Mouse (Mus musculus): ENCODE results near the gene Myh15. TPM values are rescaled to one million over a fixed set of nuclear protein-coding genes. Genes with fewer than 3 reads are reported as not detected.

Myh15 gene
- polyA plus RNA-seq, 1 experiment from 2014 or later = 0.03 TPM

DNA sequence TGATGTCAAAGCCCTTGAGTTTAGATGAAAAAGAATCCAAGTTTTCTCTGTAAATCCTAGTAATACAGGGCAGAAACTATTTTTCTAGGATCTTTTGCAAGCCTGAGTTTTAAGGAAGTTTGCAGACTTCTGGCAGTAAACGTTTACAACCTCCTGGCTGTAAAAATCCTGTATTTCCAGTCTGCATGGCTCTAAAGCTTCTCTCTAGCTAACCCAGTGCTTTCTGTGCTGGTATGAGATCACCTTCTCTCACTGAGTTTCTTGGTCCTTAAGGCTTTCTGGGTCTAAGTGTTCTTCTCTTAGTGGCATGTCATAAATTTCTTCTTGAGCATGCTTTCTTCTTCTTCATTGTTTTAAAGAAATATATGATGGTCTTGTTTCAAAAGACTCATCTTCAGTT, 70.7 kb downstream of the Myh15 start:
- Histone ChIP-seq H3K36me3 (ENCODE audit: control insufficient read depth, insufficient read depth, low read length) (no peaks in the 10 kb centered on the region), H3K9me3 (ENCODE audit: control insufficient read depth, low read length) (no peaks in the 10 kb centered on the region), H3K27me3 (replicated peaks; ENCODE audit: control insufficient read depth, insufficient read depth, low read length) (no peaks in the 10 kb centered on the region), H3K4me2 (ENCODE audit: low read depth, low read length) (no peak overlapping the region), H3K4me3 (ENCODE audit: low read depth, low read length) (no peak overlapping the region), H3K9ac (ENCODE audit: low read depth, low read length) (no peak overlapping the region), H3K4me1 (ENCODE audit: control insufficient read depth, insufficient read depth, low read length) (no peaks in the 10 kb centered on the region), H3K27ac (replicated peaks; ENCODE audit: low read depth, low read length) (no peak overlapping the region)
- 66% methylated on average over 1 of the region's 1 CpGs for WGBS
- no peak for ATAC-seq (ENCODE audit: low read depth)
- DNase-seq (ENCODE audit: low spot score) = no peak

- H3K9me3 ChIP-seq (ENCODE audit: control insufficient read depth, low read length) = no peaks in the 10 kb centered on the region
- H3K27me3 ChIP-seq (replicated peaks; ENCODE audit: control insufficient read depth, insufficient read depth, low read length) = no peaks in the 10 kb centered on the region
- no peaks in the 10 kb centered on the region for H3K36me3 ChIP-seq (ENCODE audit: control insufficient read depth, insufficient read depth, low read length)
- no peak for ATAC-seq (ENCODE audit: low read depth)
- H3K9ac ChIP-seq (ENCODE audit: low read depth, low read length) = no peak overlapping the region
- no peak for DNase-seq (ENCODE audit: low spot score)
- H3K4me1 ChIP-seq (ENCODE audit: control insufficient read depth, insufficient read depth, low read length) = no peaks in the 10 kb centered on the region
- no peak overlapping the region for H3K27ac ChIP-seq (replicated peaks; ENCODE audit: low read depth, low read length)
- WGBS = 70% methylated on average over 2 of the region's 2 CpGs
- no peak overlapping the region for H3K4me2 ChIP-seq (ENCODE audit: low read depth, low read length)
- H3K4me3 ChIP-seq (ENCODE audit: low read depth, low read length) = no peak overlapping the region
These were observed 98.9 kb downstream of the Myh15 start for GRCm38 (mm10) chr16:49156193-49156592.

DNA sequence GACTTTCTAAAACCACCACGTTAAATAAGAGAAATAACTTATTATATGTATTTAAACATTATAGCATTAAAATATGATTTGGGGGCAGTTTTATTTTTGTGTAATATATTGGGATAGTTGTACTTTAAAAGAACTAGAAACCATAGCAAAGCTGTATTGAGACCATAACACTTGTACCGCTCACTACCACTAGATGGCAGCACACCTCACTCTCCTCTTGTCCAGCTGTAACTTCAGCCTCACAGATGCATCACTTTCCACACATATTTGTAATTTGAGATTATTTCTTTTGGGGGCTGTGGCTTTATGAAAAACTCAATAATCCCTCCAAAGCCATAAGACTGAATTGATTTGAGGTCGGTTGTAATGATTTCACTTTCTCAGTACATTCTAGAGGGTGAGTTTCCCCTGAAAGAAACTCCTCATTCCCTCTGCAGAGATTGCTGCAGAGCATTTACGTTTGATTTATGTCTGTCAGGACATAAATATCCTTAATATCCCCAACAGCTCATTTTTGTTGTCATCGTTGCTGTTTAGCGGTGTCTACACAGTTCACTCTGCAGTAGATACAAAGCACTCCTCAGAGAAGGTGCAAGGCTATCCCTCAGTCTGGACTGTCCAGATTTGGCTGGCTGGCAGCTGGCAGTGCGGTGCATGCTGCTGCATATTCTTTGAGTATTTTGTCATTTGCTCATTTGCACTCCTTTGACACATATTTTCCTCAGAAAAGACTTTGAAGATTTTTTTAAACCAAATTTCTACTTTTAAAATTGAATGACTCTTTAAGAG, 107.3 kb downstream of the Myh15 start:
- 34% methylated on average over 7 of the region's 7 CpGs for WGBS
- no peak overlapping the region for H3K4me2 ChIP-seq (ENCODE audit: low read depth, low read length)
- H3K27me3 ChIP-seq (replicated peaks; ENCODE audit: control insufficient read depth, insufficient read depth, low read length) = no peaks in the 10 kb centered on the region
- peak; percentile 71 for DNase-seq (ENCODE audit: low spot score)
- no peak overlapping the region for H3K9ac ChIP-seq (ENCODE audit: low read depth, low read length)
- H3K27ac ChIP-seq (replicated peaks; ENCODE audit: low read depth, low read length) = no peak overlapping the region
- H3K36me3 ChIP-seq (ENCODE audit: control insufficient read depth, insufficient read depth, low read length) = no peaks in the 10 kb centered on the region
- no peaks in the 10 kb centered on the region for H3K9me3 ChIP-seq (ENCODE audit: control insufficient read depth, low read length)
- ATAC-seq (ENCODE audit: low read depth) = 0 out of 2 replicates have a peak, but pooled peaks have one; percentile 67
- no peak overlapping the region for H3K4me3 ChIP-seq (ENCODE audit: low read depth, low read length)
- H3K4me1 ChIP-seq (ENCODE audit: control insufficient read depth, insufficient read depth, low read length) = no peaks in the 10 kb centered on the region

- Histone ChIP-seq H3K4me1 (ENCODE audit: control insufficient read depth, insufficient read depth, low read length) (no peaks in the 10 kb centered on the region), H3K4me2 (ENCODE audit: low read depth, low read length) (no peak overlapping the region), H3K27ac (replicated peaks; ENCODE audit: low read depth, low read length) (no peak overlapping the region), H3K9ac (ENCODE audit: low read depth, low read length) (no peak overlapping the region), H3K9me3 (ENCODE audit: control insufficient read depth, low read length) (no peaks in the 10 kb centered on the region), H3K36me3 (ENCODE audit: control insufficient read depth, insufficient read depth, low read length) (no peaks in the 10 kb centered on the region), H3K4me3 (ENCODE audit: low read depth, low read length) (no peak overlapping the region), H3K27me3 (replicated peaks; ENCODE audit: control insufficient read depth, insufficient read depth, low read length) (no peaks in the 10 kb centered on the region)
- 78% methylated on average over 11 of the region's 11 CpGs for WGBS
- no peak for ATAC-seq (ENCODE audit: low read depth)
- no peak for DNase-seq (ENCODE audit: low spot score)
These were observed 108.4 kb downstream of the Myh15 start for GRCm38 (mm10) chr16:49165728-49166127.

DNA sequence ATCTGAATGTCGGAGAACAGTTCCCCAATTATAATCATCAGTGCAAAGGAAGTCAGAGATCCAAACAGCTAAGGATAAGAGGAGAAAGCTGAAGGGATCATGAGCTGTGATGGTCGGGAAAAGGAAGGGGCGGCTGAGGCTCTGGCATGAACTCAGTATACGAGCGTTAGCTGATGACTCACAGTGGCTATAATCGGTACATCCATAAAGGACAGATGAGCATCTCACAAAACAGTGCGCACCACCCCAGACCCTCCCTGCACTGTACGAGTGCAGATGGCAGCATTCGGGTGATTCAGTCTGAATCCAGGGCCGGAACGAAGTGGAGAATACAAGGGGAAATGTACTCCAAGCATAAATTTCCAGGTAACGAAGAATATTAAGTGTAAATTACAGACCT, 110.0 kb downstream of the Myh15 start:
- Histone ChIP-seq H3K36me3 (ENCODE audit: control insufficient read depth, insufficient read depth, low read length) (no peaks in the 10 kb centered on the region), H3K27me3 (replicated peaks; ENCODE audit: control insufficient read depth, insufficient read depth, low read length) (no peaks in the 10 kb centered on the region), H3K9me3 (ENCODE audit: control insufficient read depth, low read length) (no peaks in the 10 kb centered on the region), H3K9ac (ENCODE audit: low read depth, low read length) (no peak overlapping the region), H3K4me3 (ENCODE audit: low read depth, low read length) (no peak overlapping the region), H3K4me1 (ENCODE audit: control insufficient read depth, insufficient read depth, low read length) (no peaks in the 10 kb centered on the region), H3K27ac (replicated peaks; ENCODE audit: low read depth, low read length) (no peak overlapping the region), H3K4me2 (ENCODE audit: low read depth, low read length) (no peak overlapping the region)
- 82% methylated on average over 12 of the region's 12 CpGs for WGBS
- no peak for ATAC-seq (ENCODE audit: low read depth)
- no peak for DNase-seq (ENCODE audit: low spot score)

DNA sequence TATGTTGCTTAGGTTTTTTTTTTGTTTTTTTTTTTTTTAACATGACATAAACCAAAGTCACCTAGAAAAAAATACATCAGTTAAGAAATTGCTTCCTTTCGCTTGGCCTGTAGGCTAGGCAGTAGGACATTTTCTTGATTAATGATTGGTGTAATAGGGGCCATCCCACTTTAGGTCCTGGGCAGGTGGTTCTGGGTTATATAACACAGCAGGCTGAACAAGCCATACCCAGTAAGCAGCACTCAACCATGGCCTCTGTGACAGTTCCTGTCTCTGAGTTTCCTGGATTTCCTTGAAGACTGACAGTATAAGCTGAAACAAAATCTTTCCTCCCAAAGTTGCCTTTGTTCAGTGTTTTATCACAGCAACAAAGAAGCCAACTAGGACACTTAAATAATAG, 117.8 kb downstream of the Myh15 start:
- H3K9me3 ChIP-seq (ENCODE audit: control insufficient read depth, low read length) = no peaks in the 10 kb centered on the region
- DNase-seq (ENCODE audit: low spot score) (no peak), ATAC-seq (ENCODE audit: low read depth) (no peak)
- H3K4me3 ChIP-seq (ENCODE audit: low read depth, low read length) = no peak overlapping the region
- no peaks in the 10 kb centered on the region for H3K27me3 ChIP-seq (replicated peaks; ENCODE audit: control insufficient read depth, insufficient read depth, low read length)
- H3K36me3 ChIP-seq (ENCODE audit: control insufficient read depth, insufficient read depth, low read length) = no peaks in the 10 kb centered on the region
- no peaks in the 10 kb centered on the region for H3K4me1 ChIP-seq (ENCODE audit: control insufficient read depth, insufficient read depth, low read length)
- no peak overlapping the region for H3K27ac ChIP-seq (replicated peaks; ENCODE audit: low read depth, low read length)
- no peak overlapping the region for H3K9ac ChIP-seq (ENCODE audit: low read depth, low read length)
- 80% methylated on average over 1 of the region's 1 CpGs for WGBS
- H3K4me2 ChIP-seq (ENCODE audit: low read depth, low read length) = no peak overlapping the region

DNA sequence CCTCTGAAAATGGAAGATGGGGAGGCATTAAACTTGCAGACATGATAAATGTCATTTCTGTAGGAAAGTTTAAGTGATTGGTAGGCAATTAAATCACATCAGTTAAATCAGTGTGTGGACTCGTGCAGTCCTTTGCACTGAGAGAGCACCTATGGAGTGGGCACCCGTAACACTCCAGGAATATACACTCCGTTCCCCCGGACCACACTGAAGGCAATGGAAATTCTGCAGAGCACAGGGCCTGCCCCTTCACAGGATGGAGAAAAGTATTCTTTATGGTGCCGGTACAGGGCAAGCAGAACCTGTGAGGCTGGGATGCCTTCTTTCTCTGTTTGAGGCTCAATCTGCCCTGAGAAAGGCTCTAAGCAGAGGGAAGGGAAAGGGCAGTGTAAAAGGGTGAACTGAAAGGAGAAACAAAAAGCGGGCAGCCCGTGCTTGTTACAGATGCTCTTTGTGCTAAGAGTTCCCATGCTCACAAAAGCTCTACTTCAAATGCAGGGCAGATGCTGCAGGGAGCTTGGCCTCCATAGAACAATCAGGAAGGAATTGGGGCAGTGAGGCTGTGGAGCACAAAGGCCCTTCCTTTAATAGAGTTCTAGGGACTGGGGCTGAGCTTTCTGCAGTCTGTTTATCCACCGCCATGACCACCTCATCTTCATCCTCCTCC, 118.6 kb downstream of the Myh15 start:
- WGBS = 79% methylated on average over 8 of the region's 8 CpGs
- H3K27me3 ChIP-seq (replicated peaks; ENCODE audit: control insufficient read depth, insufficient read depth, low read length) = no peaks in the 10 kb centered on the region
- H3K9ac ChIP-seq (ENCODE audit: low read depth, low read length) = no peak overlapping the region
- H3K4me3 ChIP-seq (ENCODE audit: low read depth, low read length) = no peak overlapping the region
- H3K9me3 ChIP-seq (ENCODE audit: control insufficient read depth, low read length) = no peaks in the 10 kb centered on the region
- no peak for ATAC-seq (ENCODE audit: low read depth)
- no peak overlapping the region for H3K27ac ChIP-seq (replicated peaks; ENCODE audit: low read depth, low read length)
- no peaks in the 10 kb centered on the region for H3K36me3 ChIP-seq (ENCODE audit: control insufficient read depth, insufficient read depth, low read length)
- no peak for DNase-seq (ENCODE audit: low spot score)
- H3K4me1 ChIP-seq (ENCODE audit: control insufficient read depth, insufficient read depth, low read length) = no peaks in the 10 kb centered on the region
- no peak overlapping the region for H3K4me2 ChIP-seq (ENCODE audit: low read depth, low read length)

- no peaks in the 10 kb centered on the region for H3K36me3 ChIP-seq (ENCODE audit: control insufficient read depth, insufficient read depth, low read length)
- no peaks in the 10 kb centered on the region for H3K9me3 ChIP-seq (ENCODE audit: control insufficient read depth, low read length)
- no peaks in the 10 kb centered on the region for H3K27me3 ChIP-seq (replicated peaks; ENCODE audit: control insufficient read depth, insufficient read depth, low read length)
- H3K9ac ChIP-seq (ENCODE audit: low read depth, low read length) = no peak overlapping the region
- no peak overlapping the region for H3K4me3 ChIP-seq (ENCODE audit: low read depth, low read length)
- WGBS = 66% methylated on average over 2 of the region's 2 CpGs
- no peaks in the 10 kb centered on the region for H3K4me1 ChIP-seq (ENCODE audit: control insufficient read depth, insufficient read depth, low read length)
- no peak overlapping the region for H3K27ac ChIP-seq (replicated peaks; ENCODE audit: low read depth, low read length)
- DNase-seq (ENCODE audit: low spot score) (no peak), ATAC-seq (ENCODE audit: low read depth) (no peak)
- H3K4me2 ChIP-seq (ENCODE audit: low read depth, low read length) = no peak overlapping the region
These were observed 136.2 kb downstream of the Myh15 start for GRCm38 (mm10) chr16:49193521-49193920.

DNA sequence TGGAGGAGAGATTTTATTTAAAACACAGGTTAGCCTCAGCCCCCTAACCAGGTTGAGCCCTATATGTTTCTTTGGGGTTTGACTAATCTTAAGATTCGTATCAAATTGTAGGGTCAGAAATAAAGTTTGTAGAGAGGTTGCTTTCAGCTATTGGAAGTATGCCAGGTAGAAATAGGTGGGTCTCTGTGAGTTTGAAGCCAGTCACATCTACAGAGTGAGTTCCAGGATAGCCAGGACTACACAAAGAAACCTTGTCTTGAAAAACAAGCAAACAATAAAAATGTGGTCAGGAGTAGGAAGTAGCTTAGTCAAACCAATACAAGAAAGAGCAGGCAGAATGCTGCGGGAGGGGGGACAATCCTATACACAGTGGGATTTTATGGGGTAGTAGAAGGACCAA, 136.7 kb downstream of the Myh15 start:
- WGBS = 68% methylated on average over 2 of the region's 2 CpGs
- no peak overlapping the region for H3K27ac ChIP-seq (replicated peaks; ENCODE audit: low read depth, low read length)

More for the DNA sequence above, 136.7 kb downstream of the Myh15 start:
- Histone ChIP-seq H3K4me2 (ENCODE audit: low read depth, low read length) (no peak overlapping the region), H3K9ac (ENCODE audit: low read depth, low read length) (no peak overlapping the region), H3K27me3 (replicated peaks; ENCODE audit: control insufficient read depth, insufficient read depth, low read length) (no peaks in the 10 kb centered on the region), H3K36me3 (ENCODE audit: control insufficient read depth, insufficient read depth, low read length) (no peaks in the 10 kb centered on the region), H3K4me3 (ENCODE audit: low read depth, low read length) (no peak overlapping the region), H3K4me1 (ENCODE audit: control insufficient read depth, insufficient read depth, low read length) (no peaks in the 10 kb centered on the region), H3K9me3 (ENCODE audit: control insufficient read depth, low read length) (no peaks in the 10 kb centered on the region)
- no peak for ATAC-seq (ENCODE audit: low read depth)
- no peak for DNase-seq (ENCODE audit: low spot score)

Data from embryonic facial prominence, embryonic 14.5 days (tissue).